Mouse (Mus musculus) heart, embryonic 14.5 days (tissue): ENCODE measurements around the gene Kctd7. TPM values are rescaled to one million over a fixed set of nuclear protein-coding genes. Genes with fewer than 3 reads are reported as not detected.

Source experiments
- ATAC-seq: fragments of 200-750 bp; cut with Nextera tagmentation; 2 replicates; pipeline ENCODE4 v1.8.0; 2017; ENCODE audit warnings: low read depth, moderate TSS enrichment; ENCODE audit not compliant: insufficient number of reproducible peaks, insufficient read depth, low FRiP score
- H3K27ac ChIP-seq, 2 experiments: fragments of 200-500 bp in 1 of 2; fragments of 300-500 bp in 1 of 2; sonication (generic) in 1 of 2; replicated peaks in 1 of 2; 2 replicates each; pipeline ENCODE4 v1.5.1; 2012 to 2014; ENCODE audit warnings: low read depth in 2 of 2, low read length in 2 of 2, control low read depth in 1 of 2, mild to moderate bottlenecking in 1 of 2, mixed read lengths in 1 of 2; ENCODE audit not compliant: control insufficient read depth in 1 of 2, insufficient read depth in 1 of 2
- H3K27me3 ChIP-seq: fragments of 300-500 bp; sonication (generic); 2 replicates; pipeline ENCODE4 v1.6.1; 2014; ENCODE audit warnings: mild to moderate bottlenecking, low read length, control low read depth; ENCODE audit not compliant: control insufficient read depth, insufficient read depth
- H3K36me3 ChIP-seq: fragments of 300-500 bp; sonication (generic); 2 replicates; pipeline ENCODE4 v1.6.1; 2014; ENCODE audit warnings: mild to moderate bottlenecking, control low read depth, low read length, mixed read lengths; ENCODE audit not compliant: control insufficient read depth, insufficient read depth
- H3K4me1 ChIP-seq, 2 experiments: fragments of 200-500 bp in 1 of 2; fragments of 300-500 bp in 1 of 2; sonication (generic) in 1 of 2; 2 replicates each; pipeline ENCODE4 v1.6.1; 2012 to 2014; ENCODE audit warnings: low read length in 2 of 2, control low read depth in 1 of 2, mixed read lengths in 1 of 2; ENCODE audit not compliant: control insufficient read depth in 2 of 2, insufficient read depth in 2 of 2
- H3K4me2 ChIP-seq: fragments of 300-500 bp; sonication (generic); 2 replicates; pipeline ENCODE4 v1.6.1; 2014; ENCODE audit warnings: mild to moderate bottlenecking, low read length
- H3K4me3 ChIP-seq, 2 experiments: fragments of 200-500 bp in 1 of 2; fragments of 300-500 bp in 1 of 2; sonication (generic) in 1 of 2; 2 replicates each; pipeline ENCODE4 v1.5.1; 2012 to 2014; ENCODE audit warnings: low read length in 2 of 2, mild to moderate bottlenecking in 2 of 2, control low read depth in 1 of 2, low read depth in 1 of 2, moderate library complexity in 1 of 2; ENCODE audit not compliant: control insufficient read depth in 1 of 2, insufficient read depth in 1 of 2
- H3K9ac ChIP-seq: fragments of 300-500 bp; sonication (generic); 2 replicates; pipeline ENCODE4 v1.6.1; 2014; ENCODE audit warnings: mild to moderate bottlenecking, low read length
- H3K9me3 ChIP-seq: fragments of 300-500 bp; sonication (generic); 2 replicates; pipeline ENCODE4 v1.6.1; 2016; ENCODE audit warnings: low read length, control low read depth; ENCODE audit not compliant: control insufficient read depth
- WGBS: fragments of 180-500 bp; shearing (Covaris S2); extraction: QIAGEN DNeasy Blood & Tissue Kit; methylation state at CpG from one replicate; pipeline ENCODE4 v1.1.7; 2014; 5-methylcytosine and 5-hydroxymethylcytosine counted together
- polyA plus RNA-seq: library from polyadenylated mRNA; unstranded; fragments of >200 nt; fragmentation: Nextera tagmentation; extraction: Ambion mirVana; gene quantifications from 2 replicates; pipeline ENCODE4 v1.2.1, GENCODE M21; 2014

The Kctd7 gene
- polyA plus RNA-seq, 1 experiment from 2014 or later = 4.8 TPM

DNA sequence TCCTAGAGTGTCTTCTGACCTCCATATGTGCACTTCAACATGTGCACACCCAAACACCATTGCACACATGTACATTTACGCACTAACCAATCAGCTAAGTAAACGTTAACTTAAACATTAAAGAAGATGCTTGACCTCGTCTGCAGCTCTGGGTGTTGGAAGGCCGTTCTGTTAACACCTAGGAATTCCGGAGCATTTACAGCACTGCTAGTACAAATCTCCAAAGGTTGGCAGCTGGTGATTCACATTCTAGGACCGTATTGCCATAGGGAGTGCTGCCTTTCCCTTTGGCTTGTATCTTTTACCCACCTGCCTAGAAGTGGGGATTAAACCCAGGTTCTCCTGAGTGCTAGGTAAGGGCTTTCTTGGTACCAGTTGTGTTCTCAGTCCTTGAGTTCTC lies 47.2 kb downstream of the Kctd7 start:
- no peak overlapping the region for H3K4me3 ChIP-seq
- no peak overlapping the region for H3K9ac ChIP-seq
- no peak overlapping the region for H3K4me2 ChIP-seq
- no peaks in the 10 kb centered on the region for H3K9me3 ChIP-seq
- H3K4me1 ChIP-seq = peaks cover 5 to 10% of the 10 kb centered on the region in 2 experiments; a peak in 3 of 4 replicates
- no peaks in the 10 kb centered on the region for H3K27me3 ChIP-seq
- peak overlapping the region; percentile 61 to 69 for H3K27ac ChIP-seq
- ATAC-seq = peak; percentile 62
- 38% methylated on average over 6 of the region's 6 CpGs for WGBS
- H3K36me3 ChIP-seq = peaks cover 51% of the 10 kb centered on the region

DNA sequence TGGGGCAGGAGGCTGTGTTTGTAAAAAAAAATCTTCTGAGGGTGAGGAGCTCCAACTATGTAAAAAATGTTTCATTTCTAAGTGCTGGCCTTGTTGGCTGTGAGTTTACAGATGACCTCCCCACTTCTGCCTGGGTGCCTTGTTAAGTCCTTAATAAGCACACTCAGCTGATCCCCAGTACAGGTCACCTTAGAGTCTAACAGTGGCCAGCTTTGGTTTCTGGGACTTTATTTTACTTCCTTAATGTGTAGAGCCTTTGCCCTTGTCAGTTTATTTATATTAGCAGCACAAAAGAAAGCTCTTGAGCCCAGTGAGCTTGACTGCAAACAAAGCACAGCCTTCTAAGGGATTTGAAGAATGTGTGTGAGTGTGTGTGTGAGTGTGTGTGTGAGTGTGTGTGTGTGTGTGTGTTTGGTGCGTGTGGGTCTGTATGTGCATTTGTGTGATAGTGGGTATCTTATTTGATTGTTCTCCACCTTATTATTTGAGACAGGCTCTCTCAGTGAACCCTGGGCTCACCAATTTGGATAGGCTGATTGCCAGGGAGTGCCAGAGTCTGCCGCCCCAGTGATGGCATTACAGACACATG lies 47.8 kb downstream of the Kctd7 start:
- 52% methylated on average over 2 of the region's 2 CpGs for WGBS
- Histone ChIP-seq H3K4me2 (no peak overlapping the region), H3K9ac (no peak overlapping the region), H3K4me3 (no peak overlapping the region), H3K36me3 (peaks cover 50% of the 10 kb centered on the region), H3K27me3 (no peaks in the 10 kb centered on the region), H3K4me1 (peaks cover 5 to 10% of the 10 kb centered on the region in 2 experiments; a peak in 3 of 4 replicates), H3K9me3 (no peaks in the 10 kb centered on the region), H3K27ac (peak overlapping the region; percentile 61 to 69)
- no peak for ATAC-seq

GRCm38 (mm10) chr5:130193760-130194159 lies 49.1 kb downstream of the Kctd7 start:
- Histone ChIP-seq H3K36me3 (peaks cover 56% of the 10 kb centered on the region), H3K27ac (no peak overlapping the region), H3K4me1 (peaks cover 5 to 10% of the 10 kb centered on the region in 2 experiments; a peak in 3 of 4 replicates), H3K9ac (no peak overlapping the region), H3K27me3 (no peaks in the 10 kb centered on the region), H3K4me2 (no peak overlapping the region), H3K4me3 (no peak overlapping the region), H3K9me3 (no peaks in the 10 kb centered on the region)
- no peak for ATAC-seq
- 94% methylated on average over 3 of the region's 3 CpGs for WGBS

DNA sequence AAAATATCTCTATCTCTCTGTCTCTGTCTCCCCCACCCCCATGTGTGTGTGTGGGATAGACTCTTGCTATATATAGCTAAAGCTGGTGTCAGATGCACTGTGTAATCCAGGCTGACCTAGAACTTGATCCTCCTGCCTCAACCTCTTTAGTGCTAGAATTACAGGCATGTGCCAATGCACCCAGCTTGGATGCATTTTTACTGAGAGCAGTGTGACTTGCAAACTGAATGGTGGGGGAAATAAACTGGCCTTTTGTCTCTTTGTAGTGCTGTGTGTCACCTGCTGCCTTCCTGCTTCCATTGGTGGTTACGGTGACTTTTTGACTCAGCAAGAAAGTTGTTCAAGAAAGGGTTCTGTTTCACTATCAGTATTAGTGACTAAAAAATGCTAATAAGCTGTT lies 51.6 kb downstream of the Kctd7 start:
- no peak for ATAC-seq
- 79% methylated on average over 1 of the region's 1 CpGs for whole genome bisulfite sequencing
- peaks cover 50% of the 10 kb centered on the region for H3K36me3 ChIP-seq
- H3K4me3 ChIP-seq = no peak overlapping the region
- no peaks in the 10 kb centered on the region for H3K27me3 ChIP-seq
- no peak overlapping the region for H3K4me2 ChIP-seq
- no peak overlapping the region for H3K9ac ChIP-seq
- H3K9me3 ChIP-seq = no peaks in the 10 kb centered on the region
- no peak overlapping the region for H3K27ac ChIP-seq
- peaks cover 5 to 10% of the 10 kb centered on the region in 2 experiments; a peak in 3 of 4 replicates for H3K4me1 ChIP-seq

- Histone ChIP-seq H3K9me3 (no peaks in the 10 kb centered on the region), H3K4me1 (peaks cover 2 to 6% of the 10 kb centered on the region in 2 experiments; a peak in 1 of 4 replicates), H3K27ac (no peak overlapping the region), H3K27me3 (no peaks in the 10 kb centered on the region), H3K4me3 (no peak overlapping the region), H3K36me3 (peaks cover 48% of the 10 kb centered on the region), H3K4me2 (no peak overlapping the region), H3K9ac (no peak overlapping the region)
- ATAC-seq = no peak
- 57% methylated on average over 3 of the region's 3 CpGs for WGBS
Observed at GRCm38 (mm10) chr5:130197454-130197853, 52.8 kb downstream of the Kctd7 start.

DNA sequence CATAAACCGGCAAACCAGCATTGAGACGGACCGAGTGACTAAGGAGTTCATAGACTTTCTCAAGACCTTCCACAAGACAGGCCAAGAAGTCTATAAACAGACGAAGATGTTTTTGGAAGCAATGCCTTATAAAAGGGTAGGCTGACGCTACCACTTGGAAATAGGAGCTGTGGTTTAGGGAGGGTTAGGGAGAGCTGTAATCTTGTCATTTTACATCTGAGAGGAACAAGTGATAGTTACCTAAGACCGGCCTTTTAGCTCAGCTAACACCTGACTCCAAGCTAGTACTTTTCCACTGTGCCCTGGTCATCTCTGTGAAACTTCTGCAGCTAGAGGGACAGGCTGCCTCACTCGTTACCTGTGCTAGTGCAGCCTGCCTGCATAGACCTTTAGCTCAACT lies 53.3 kb downstream of the Kctd7 start:
- no peak for ATAC-seq
- no peak overlapping the region for H3K4me3 ChIP-seq
- H3K9ac ChIP-seq = no peak overlapping the region
- no peak overlapping the region for H3K27ac ChIP-seq
- no peaks in the 10 kb centered on the region for H3K27me3 ChIP-seq
- 90% methylated on average over 7 of the region's 7 CpGs for WGBS
- peaks cover 2 to 6% of the 10 kb centered on the region in 2 experiments; a peak in 1 of 4 replicates for H3K4me1 ChIP-seq
- no peak overlapping the region for H3K4me2 ChIP-seq
- no peaks in the 10 kb centered on the region for H3K9me3 ChIP-seq
- peaks cover 48% of the 10 kb centered on the region for H3K36me3 ChIP-seq

- no peak overlapping the region for H3K27ac ChIP-seq
- 80% methylated on average over 10 of the region's 10 CpGs for WGBS
- H3K9me3 ChIP-seq = no peaks in the 10 kb centered on the region
- no peaks in the 10 kb centered on the region for H3K27me3 ChIP-seq
- no peak overlapping the region for H3K4me2 ChIP-seq
- H3K9ac ChIP-seq = no peak overlapping the region
- peaks cover 2 to 12% of the 10 kb centered on the region in 2 experiments; a peak in 1 of 4 replicates for H3K4me1 ChIP-seq
- ATAC-seq = no peak
- H3K36me3 ChIP-seq = peaks cover 37% of the 10 kb centered on the region
- no peak overlapping the region for H3K4me3 ChIP-seq
Observed at GRCm38 (mm10) chr5:130200233-130201029, 55.8 kb downstream of the Kctd7 start.
